Comparison of ENCODE assay signal across 8 mouse cellular contexts in the genomic region with DNA sequence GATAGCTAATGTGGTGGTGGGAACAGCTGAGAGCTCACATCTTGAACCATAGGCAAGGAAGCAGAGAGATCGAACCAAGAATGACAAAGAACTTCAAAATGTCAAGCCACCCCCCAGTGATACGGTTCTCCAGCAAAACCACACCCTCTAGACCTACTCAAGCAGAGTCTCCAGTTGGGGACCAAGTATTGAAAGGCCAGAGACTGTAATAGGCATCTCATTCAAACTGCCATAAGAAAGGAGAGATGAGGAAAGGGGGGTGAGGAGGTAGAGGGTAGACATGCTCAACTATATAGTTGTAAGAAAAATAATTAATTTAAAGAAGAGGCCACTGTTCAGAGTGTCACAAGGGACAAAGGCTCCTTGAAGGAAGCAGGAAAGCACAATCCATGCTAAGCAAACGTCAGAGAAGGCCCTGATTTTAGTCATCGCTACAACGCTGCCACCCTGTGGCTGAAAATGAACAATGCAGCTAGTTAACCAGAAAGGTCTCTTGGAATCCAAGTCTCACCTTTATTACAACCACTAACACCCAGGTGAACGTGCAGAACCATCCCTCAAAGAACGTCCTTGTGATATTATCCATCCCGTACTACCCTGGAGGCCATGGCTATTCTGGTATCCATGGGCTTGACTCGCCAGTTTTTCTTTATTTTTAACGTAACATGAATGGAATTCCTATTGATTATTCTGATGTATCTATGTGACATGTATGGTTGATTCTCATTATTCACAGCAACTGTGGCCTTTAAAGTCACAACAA. TPM values are rescaled to one million over a fixed set of nuclear protein-coding genes. Genes with fewer than 3 reads are reported as not detected.
DNase-seq lines count a peak whose midpoint lies in the region; ATAC-seq and TF ChIP-seq lines count a peak whose summit lies in the region.

No protein-coding gene starts in this region.

- WGBS in heart, adult 2 months = 19% methylated on average over 10 of the region's 10 CpGs
- 24% methylated on average over 10 of the region's 10 CpGs for WGBS in heart, embryonic 11.5 days (ENCODE audit: insufficient replicate concordance)
- WGBS in forebrain, embryonic 16.5 days = 25% methylated on average over 10 of the region's 10 CpGs
- WGBS in midbrain, embryonic 13.5 days = 29% methylated on average over 10 of the region's 10 CpGs

- no peaks in the 10 kb centered on the region for H3K79me2 ChIP-seq in heart, adult 2 months (replicated peaks; ENCODE audit: control insufficient read depth, insufficient read depth, low read length)

- no peak for TF ChIP-seq POLR2A in heart, adult 2 months (IDR thresholded peaks at IDR 0.05; ENCODE audit: insufficient read depth, low read depth, low read length)

- no peak overlapping the region for H3K9ac ChIP-seq in heart, adult 2 months (ENCODE audit: low read depth, low read length)
- no peak overlapping the region for H3K9ac ChIP-seq in heart, embryonic 11.5 days (ENCODE audit: low read depth, low read length)
- H3K9ac ChIP-seq in forebrain, embryonic 16.5 days (replicated peaks; ENCODE audit: low read depth, low read length) = no peak overlapping the region
- no peak overlapping the region for H3K9ac ChIP-seq in midbrain, embryonic 13.5 days (replicated peaks)

- no peaks in the 10 kb centered on the region for H3K36me3 ChIP-seq in heart, adult 2 months (ENCODE audit: control insufficient read depth, insufficient read depth, low read length)
- H3K36me3 ChIP-seq in heart, embryonic 11.5 days (ENCODE audit: control insufficient read depth, insufficient read depth, low read length) = no peaks in the 10 kb centered on the region
- no peaks in the 10 kb centered on the region for H3K36me3 ChIP-seq in forebrain, embryonic 16.5 days (ENCODE audit: control insufficient read depth, insufficient read depth)
- no peaks in the 10 kb centered on the region for H3K36me3 ChIP-seq in midbrain, embryonic 13.5 days

- no peaks in the 10 kb centered on the region; the same call in 1 of the 2 replicates for H3K4me1 ChIP-seq in heart, adult 2 months (ENCODE audit: control insufficient read depth, insufficient read depth, low read length)
- no peaks in the 10 kb centered on the region for H3K4me1 ChIP-seq in heart, embryonic 11.5 days (ENCODE audit: control insufficient read depth, insufficient read depth, low read length)
- peaks cover 2% of the 10 kb centered on the region; the same call in 1 of the 2 replicates for H3K4me1 ChIP-seq in forebrain, embryonic 16.5 days (replicated peaks; ENCODE audit: control insufficient read depth, insufficient read depth, low read length)
- peaks cover 3% of the 10 kb centered on the region; the same call in 1 of the 2 replicates for H3K4me1 ChIP-seq in midbrain, embryonic 13.5 days (replicated peaks)

- peak; percentile 82 for TF ChIP-seq EP300 in heart, adult 2 months (IDR thresholded peaks at IDR 0.05; ENCODE audit: insufficient read depth, low read depth, low read length)

- intact Hi-C loops in heart, adult 2 months (cut with DNase I) = loop anchor here (1.0 kb wide), 4 partner anchors 78 to 393 kb away; no protein-coding TSS in a partner anchor
- intact Hi-C loops in left cerebral cortex, postnatal 14 days (cut with DNase I) = loop anchor here (1.0 to 5.0 kb wide), 2 partner anchors 94 to 351 kb away; no protein-coding TSS in a partner anchor

- H3K27ac ChIP-seq in heart, adult 2 months = no peak overlapping the region
- no peak overlapping the region for H3K27ac ChIP-seq in heart, embryonic 11.5 days (ENCODE audit: low read depth, low read length)
- H3K27ac ChIP-seq in forebrain, embryonic 16.5 days (ENCODE audit: low read length) = no peak overlapping the region
- no peak overlapping the region for H3K27ac ChIP-seq in midbrain, embryonic 13.5 days

- H3K9me3 ChIP-seq in heart, embryonic 11.5 days (replicated peaks; ENCODE audit: control insufficient read depth, low read length) = no peaks in the 10 kb centered on the region; the same call in 1 of the 2 replicates
- no peaks in the 10 kb centered on the region for H3K9me3 ChIP-seq in forebrain, embryonic 16.5 days (ENCODE audit: control insufficient read depth, low read length)
- H3K9me3 ChIP-seq in midbrain, embryonic 13.5 days = no peaks in the 10 kb centered on the region

- no peak; the same call in 1 of the 2 replicates for ATAC-seq in heart, embryonic 11.5 days (replicated peaks; ENCODE audit: insufficient number of reproducible peaks, low FRiP score, low TSS enrichment)
- ATAC-seq in forebrain, embryonic 16.5 days = peak; percentile 86
- ATAC-seq in inflammation-experienced regulatory T-cells, adult 6 months = peak; percentile 85
- ATAC-seq in midbrain, embryonic 13.5 days = peak; percentile 91

- peak; percentile 67 to 80 for DNase-seq in heart, adult 2 months
- DNase-seq in cerebellum, adult 18-20 months = peak; percentile 72 to 78
- peak; percentile 66 to 85 for DNase-seq in left cerebral cortex, postnatal 14 days (ENCODE audit: low spot score in 2 of 2)
- DNase-seq in spleen, postnatal 36 days (ENCODE audit: low spot score in 2 of 2) = peak; percentile 31 to 53

- H3K4me3 ChIP-seq in heart, adult 2 months = no peak overlapping the region
- no peak overlapping the region for H3K4me3 ChIP-seq in heart, embryonic 11.5 days (ENCODE audit: low read depth, low read length)
- no peak overlapping the region for H3K4me3 ChIP-seq in forebrain, embryonic 16.5 days (replicated peaks; ENCODE audit: low read length)
- no peak overlapping the region for H3K4me3 ChIP-seq in midbrain, embryonic 13.5 days (replicated peaks)

- TF ChIP-seq CTCF in heart, adult 2 months (IDR thresholded peaks at IDR 0.05) = peak; percentile 99

- H3K4me2 ChIP-seq in heart, embryonic 11.5 days = no peak overlapping the region
- no peak overlapping the region for H3K4me2 ChIP-seq in forebrain, embryonic 16.5 days (ENCODE audit: low read length)
- H3K4me2 ChIP-seq in midbrain, embryonic 13.5 days (replicated peaks) = no peak overlapping the region

- no peaks in the 10 kb centered on the region for H3K27me3 ChIP-seq in heart, adult 2 months (ENCODE audit: control insufficient read depth, insufficient read depth, low read length)
- H3K27me3 ChIP-seq in heart, embryonic 11.5 days (ENCODE audit: control insufficient read depth, insufficient read depth, low read length) = no peaks in the 10 kb centered on the region
- no peaks in the 10 kb centered on the region for H3K27me3 ChIP-seq in forebrain, embryonic 16.5 days (replicated peaks; ENCODE audit: control insufficient read depth, insufficient read depth, low read length)
- no peaks in the 10 kb centered on the region for H3K27me3 ChIP-seq in midbrain, embryonic 13.5 days

RNA-seq across cellular contexts. Expression of gene Creb3l2, which starts 5.9 kb away (rescaled TPM):
- 10 to 100 TPM; 20.5 to 26.5 TPM for total RNA-seq in heart, adult 2 months (2021)
- polyA plus RNA-seq in heart, adult 2 months (2012; rRNA removed) = 16.7 and 19.2 TPM in 2 replicates
- 42.9 and 52.9 TPM in 2 replicates for polyA plus RNA-seq in heart, embryonic 11.5 days (2014; fragmentation: Nextera tagmentation; extraction: Ambion mirVana)
- 3.0 and 3.9 TPM in 2 replicates for polyA plus RNA-seq in forebrain, embryonic 16.5 days (2015; fragmentation: Nextera tagmentation; extraction: Ambion mirVana)
- polyA plus RNA-seq in inflammation-experienced regulatory T-cells, adult 6 months (2017; shearing (Covaris generic)) = 1 to 10 TPM; 2.3 to 3.6 (median 2.6) TPM
- total RNA-seq in left cerebral cortex, postnatal 14 days (2021) = 1 to 10 TPM; 6.7 to 8.1 TPM
- 2.6 and 3.3 TPM in 2 replicates for polyA plus RNA-seq in midbrain, embryonic 13.5 days (2015; fragmentation: Nextera tagmentation; extraction: Ambion mirVana)
